Mouse (Mus musculus) intestine, embryonic 16.5 days (tissue): ENCODE measurements around the gene Iqgap2. TPM values are rescaled to one million over a fixed set of nuclear protein-coding genes. Genes with fewer than 3 reads are reported as not detected.
A peak's percentile ranks its signal among the peaks of the same experiment; 100 is the strongest.

Experiments used
- ATAC-seq: fragments of 200-750 bp; cut with Nextera tagmentation; 2 replicates; pipeline ENCODE4 v1.8.0; 2017; ENCODE audit warnings: moderate TSS enrichment, moderate library complexity
- H3K27ac ChIP-seq: fragments of 300-500 bp; sonication (generic); 2 replicates; pipeline ENCODE4 v1.5.1; 2014; ENCODE audit warnings: mild to moderate bottlenecking, low read length
- H3K27me3 ChIP-seq: fragments of 300-500 bp; sonication (generic); replicated peaks from 2 replicates; pipeline ENCODE4 v1.6.1; 2014; ENCODE audit warnings: low read length, control low read depth, mixed read lengths; ENCODE audit not compliant: control insufficient read depth, insufficient read depth
- H3K36me3 ChIP-seq: fragments of 300-500 bp; sonication (generic); 2 replicates; pipeline ENCODE4 v1.6.1; 2014; ENCODE audit warnings: low read length, control low read depth; ENCODE audit not compliant: control insufficient read depth, insufficient read depth
- H3K4me1 ChIP-seq: fragments of 300-500 bp; sonication (generic); 2 replicates; pipeline ENCODE4 v1.6.1; 2014; ENCODE audit warnings: low read length, control low read depth, mixed read lengths; ENCODE audit not compliant: control insufficient read depth, insufficient read depth
- H3K4me2 ChIP-seq: fragments of 300-500 bp; sonication (generic); 2 replicates; pipeline ENCODE4 v1.6.1; 2014; ENCODE audit warnings: low read depth, low read length, control low read depth
- H3K4me3 ChIP-seq: fragments of 300-500 bp; sonication (generic); 2 replicates; pipeline ENCODE4 v1.5.1; 2014; ENCODE audit warnings: mild to moderate bottlenecking, low read length
- H3K9ac ChIP-seq: fragments of 300-500 bp; sonication (generic); 2 replicates; pipeline ENCODE4 v1.6.1; 2014; ENCODE audit warnings: low read depth, low read length
- H3K9me3 ChIP-seq: fragments of 300-500 bp; sonication (generic); 2 replicates; pipeline ENCODE4 v1.6.1; 2016; ENCODE audit warnings: low read length, control low read depth; ENCODE audit not compliant: control insufficient read depth
- WGBS: fragments of 180-500 bp; shearing (Covaris S2); extraction: QIAGEN DNeasy Blood & Tissue Kit; methylation state at CpG from one replicate; pipeline ENCODE4 v1.1.7; 2014; 5-methylcytosine and 5-hydroxymethylcytosine counted together
- polyA plus RNA-seq: library from polyadenylated mRNA; unstranded; fragments of >200 nt; fragmentation: Nextera tagmentation; extraction: Ambion mirVana; gene quantifications from 2 replicates; pipeline ENCODE4 v1.2.1, GENCODE M21; 2015

The Iqgap2 gene
- polyA plus RNA-seq, 1 experiment from 2014 or later, result 29.4 TPM

DNA sequence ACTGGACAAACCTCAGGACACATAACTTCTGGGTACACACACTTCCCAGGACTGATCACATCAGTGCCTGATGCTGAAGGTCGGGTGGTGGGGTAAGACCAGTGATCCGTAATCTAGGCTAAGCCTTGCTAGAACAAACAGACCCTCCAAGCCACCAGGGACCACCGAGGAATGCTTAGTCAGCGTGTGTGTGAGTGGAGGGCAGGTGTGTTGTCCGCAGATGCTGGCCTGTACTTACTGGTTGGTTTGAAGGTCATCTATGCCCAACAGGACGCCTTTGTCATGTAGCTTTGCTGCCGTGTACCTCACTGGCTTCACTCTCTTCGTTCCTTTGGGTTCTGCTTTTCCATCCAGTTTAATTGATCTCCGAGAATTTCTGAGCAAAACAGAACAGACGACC, 262.0 kb downstream of the Iqgap2 start:
- Histone ChIP-seq H3K36me3 (peaks cover 4% of the 10 kb centered on the region; the same call in 1 of the 2 replicates), H3K27ac (no peak overlapping the region), H3K4me2 (no peak overlapping the region), H3K9ac (no peak overlapping the region), H3K4me3 (no peak overlapping the region), H3K4me1 (peaks cover 3% of the 10 kb centered on the region; the same call in 1 of the 2 replicates), H3K9me3 (no peaks in the 10 kb centered on the region), H3K27me3 (no peaks in the 10 kb centered on the region)
- WGBS, result 84% methylated on average over 10 of the region's 10 CpGs
- no peak for ATAC-seq

DNA sequence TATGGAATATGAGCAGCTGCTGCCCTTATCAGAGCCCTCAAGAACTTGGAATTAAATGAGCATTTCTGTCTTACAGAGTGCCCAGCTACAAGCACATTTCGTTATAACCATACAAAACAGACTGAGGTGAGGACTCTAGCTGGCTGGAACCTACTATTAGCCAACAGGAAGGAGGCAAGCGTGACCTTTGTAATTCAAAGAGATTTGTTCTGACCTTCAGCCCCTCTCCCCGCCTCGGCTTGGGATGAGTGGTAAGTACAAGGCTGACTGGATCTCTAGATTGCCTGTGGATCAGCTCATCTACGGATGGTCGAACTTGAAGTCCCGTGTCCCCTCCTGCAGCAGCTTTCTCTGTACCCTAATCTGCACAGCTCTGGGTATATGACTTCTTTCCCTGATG, 265.0 kb downstream of the Iqgap2 start:
- 72% methylated on average over 7 of the region's 7 CpGs for WGBS
- peak; percentile 55; the same call in 1 of the 2 replicates for ATAC-seq
- H3K9ac ChIP-seq, result no peak overlapping the region
- no peaks in the 10 kb centered on the region for H3K27me3 ChIP-seq
- no peaks in the 10 kb centered on the region for H3K4me1 ChIP-seq
- H3K9me3 ChIP-seq, result no peaks in the 10 kb centered on the region
- H3K4me3 ChIP-seq, result no peak overlapping the region
- H3K27ac ChIP-seq, result no peak overlapping the region
- H3K4me2 ChIP-seq, result no peak overlapping the region
- H3K36me3 ChIP-seq, result peaks cover 3% of the 10 kb centered on the region; the same call in 1 of the 2 replicates

DNA sequence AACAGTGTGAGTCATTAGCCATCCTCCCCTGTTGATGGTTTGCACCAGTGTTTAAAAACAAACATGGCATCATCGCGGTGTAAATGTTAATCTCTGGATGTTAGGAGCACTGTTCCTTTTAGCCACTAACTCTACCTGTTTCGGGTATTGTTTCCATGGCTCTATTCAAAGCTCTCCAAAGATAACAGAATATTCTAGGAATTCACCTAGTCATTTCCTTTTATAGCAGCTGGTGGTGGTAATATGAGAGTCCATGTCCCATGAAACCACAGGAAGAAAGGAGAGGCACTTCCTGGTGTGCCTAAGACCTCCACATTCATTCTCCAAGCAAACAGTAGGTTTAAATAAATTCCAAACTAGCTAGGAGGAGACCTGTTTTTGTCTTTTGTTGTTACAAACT, 268.7 kb downstream of the Iqgap2 start:
- no peaks in the 10 kb centered on the region for H3K36me3 ChIP-seq
- no peaks in the 10 kb centered on the region for H3K27me3 ChIP-seq
- WGBS, result 71% methylated on average over 3 of the region's 3 CpGs
- ATAC-seq, result no peak
- H3K27ac ChIP-seq, result no peak overlapping the region
- no peaks in the 10 kb centered on the region for H3K9me3 ChIP-seq
- H3K4me2 ChIP-seq, result no peak overlapping the region
- no peak overlapping the region for H3K4me3 ChIP-seq
- no peaks in the 10 kb centered on the region for H3K4me1 ChIP-seq
- no peak overlapping the region for H3K9ac ChIP-seq

DNA sequence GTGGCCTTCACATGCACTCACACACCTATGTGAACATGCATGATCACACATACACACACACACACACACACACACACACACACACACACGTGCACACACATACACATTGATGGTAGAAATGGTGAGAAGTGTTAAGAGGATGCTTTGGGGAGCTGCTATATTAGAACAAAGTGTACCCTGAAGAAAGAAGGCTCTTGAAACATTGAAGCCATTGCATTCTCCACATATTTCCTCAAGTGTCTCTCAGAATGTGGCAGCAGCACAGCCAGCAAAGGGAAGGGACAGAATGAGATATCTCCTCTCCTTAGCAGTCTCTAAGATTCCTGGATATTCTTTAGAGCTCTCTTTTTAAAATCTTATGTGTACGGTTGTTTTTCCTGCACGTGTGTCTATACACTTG, 270.2 kb downstream of the Iqgap2 start:
- no peak overlapping the region for H3K4me3 ChIP-seq
- H3K4me1 ChIP-seq, result peaks cover 5% of the 10 kb centered on the region; the same call in 1 of the 2 replicates
- no peak for ATAC-seq
- WGBS, result 70% methylated on average over 3 of the region's 3 CpGs
- no peaks in the 10 kb centered on the region for H3K27me3 ChIP-seq
- no peaks in the 10 kb centered on the region for H3K36me3 ChIP-seq
- no peak overlapping the region for H3K27ac ChIP-seq
- no peak overlapping the region for H3K4me2 ChIP-seq
- H3K9me3 ChIP-seq, result no peaks in the 10 kb centered on the region
- H3K9ac ChIP-seq, result no peak overlapping the region

DNA sequence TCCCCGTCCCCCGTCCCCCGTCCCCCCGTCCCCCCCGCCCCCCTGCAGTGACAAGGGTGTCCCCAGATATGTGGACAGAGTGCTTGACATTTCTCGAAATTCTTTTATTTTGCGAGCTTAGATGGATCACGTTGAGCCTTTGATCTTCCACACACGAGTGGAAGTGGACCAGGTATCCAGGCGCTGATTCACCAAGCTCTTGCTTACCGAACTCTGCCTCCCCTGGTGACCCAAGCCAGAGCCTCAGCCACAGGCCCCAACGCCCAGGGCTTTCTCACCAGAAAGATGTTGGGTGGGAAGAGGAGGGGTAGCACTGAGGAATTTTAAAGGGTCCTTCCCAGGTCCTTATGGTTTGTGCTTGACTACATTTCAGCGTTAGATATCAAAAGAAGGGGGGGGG, 272.9 kb downstream of the Iqgap2 start:
- WGBS, result 14% methylated on average over 13 of the region's 13 CpGs
- Histone ChIP-seq H3K4me3 (peak overlapping the region; percentile 76), H3K9me3 (no peaks in the 10 kb centered on the region), H3K27ac (no peak overlapping the region), H3K4me2 (peak overlapping the region; percentile 91), H3K27me3 (no peaks in the 10 kb centered on the region), H3K4me1 (peaks cover 16% of the 10 kb centered on the region), H3K36me3 (no peaks in the 10 kb centered on the region), H3K9ac (peak overlapping the region; percentile 78)
- ATAC-seq, result 0 out of 2 replicates have a peak, but pooled peaks have one; percentile 12

DNA sequence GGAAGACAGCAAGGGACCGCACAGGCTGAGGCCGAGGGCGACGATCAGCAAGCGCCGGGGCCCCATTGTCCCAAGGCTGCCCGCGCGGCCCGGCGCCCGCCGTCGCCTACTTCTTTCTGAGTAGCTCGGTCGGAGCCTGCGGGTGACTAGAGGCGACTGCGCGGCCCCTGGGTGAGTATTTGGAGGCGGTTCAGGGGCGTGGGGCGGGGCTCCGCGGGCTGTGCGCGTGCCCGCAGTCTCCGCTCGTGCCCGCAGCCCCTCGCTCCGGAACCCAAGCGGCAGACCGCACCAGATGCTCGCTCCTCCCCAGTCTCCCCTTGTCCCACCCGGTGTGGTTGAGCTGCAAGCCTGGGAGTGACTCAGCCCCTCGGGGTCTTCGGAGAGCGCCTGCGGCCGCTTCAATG, 273.4 kb downstream of the Iqgap2 start, which contains the start of gene F2r:
Gene F2r (minus strand): TSS at position 179 of the 404 bp plus-strand sequence.
- Histone ChIP-seq H3K9me3 (no peaks in the 10 kb centered on the region), H3K27me3 (no peaks in the 10 kb centered on the region), H3K9ac (peak within 1 kb of the TSS; percentile 78), H3K4me1 (peaks cover 16% of the 10 kb centered on the region), H3K36me3 (no peaks in the 10 kb centered on the region), H3K4me2 (peak within 1 kb of the TSS; percentile 91), H3K27ac (peak within 1 kb of the TSS; percentile 60), H3K4me3 (peak within 1 kb of the TSS; percentile 76)
- peak; percentile 95 for ATAC-seq
- under 1% methylated on average over 37 of the region's 42 CpGs for WGBS

DNA sequence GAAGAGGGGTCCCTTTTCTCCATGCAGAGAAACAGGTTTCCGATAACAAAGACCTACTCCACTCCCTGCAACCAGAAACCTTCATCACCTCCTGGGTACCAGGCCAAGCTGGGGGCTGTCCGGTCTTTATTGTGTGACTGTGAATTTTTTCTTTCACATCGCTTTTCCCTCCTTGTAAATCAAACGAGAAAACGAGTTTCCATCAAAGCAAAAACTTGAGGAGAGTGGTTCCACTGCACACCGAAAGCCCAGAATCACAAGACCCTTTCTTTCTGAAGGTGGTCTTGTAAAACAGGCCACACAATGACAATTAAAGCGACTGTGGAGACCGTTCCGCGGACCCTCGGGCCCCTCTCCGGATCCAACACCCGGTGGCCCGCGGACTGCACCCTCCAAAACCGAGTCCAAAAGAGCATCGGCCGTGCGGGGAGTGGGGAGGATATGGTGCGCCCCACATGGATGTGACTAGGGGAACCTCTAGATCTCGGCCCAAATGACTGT, 274.0 kb downstream of the Iqgap2 start:
- peak; percentile 60 for ATAC-seq
- Histone ChIP-seq H3K4me3 (peak overlapping the region; percentile 76), H3K4me2 (peak overlapping the region; percentile 91), H3K4me1 (peaks cover 16% of the 10 kb centered on the region), H3K9ac (peak overlapping the region; percentile 78), H3K36me3 (no peaks in the 10 kb centered on the region), H3K27me3 (no peaks in the 10 kb centered on the region), H3K9me3 (no peaks in the 10 kb centered on the region), H3K27ac (peak overlapping the region; percentile 20; the same call in 1 of the 2 replicates)
- 1% methylated on average over 21 of the region's 21 CpGs for whole genome bisulfite sequencing

DNA sequence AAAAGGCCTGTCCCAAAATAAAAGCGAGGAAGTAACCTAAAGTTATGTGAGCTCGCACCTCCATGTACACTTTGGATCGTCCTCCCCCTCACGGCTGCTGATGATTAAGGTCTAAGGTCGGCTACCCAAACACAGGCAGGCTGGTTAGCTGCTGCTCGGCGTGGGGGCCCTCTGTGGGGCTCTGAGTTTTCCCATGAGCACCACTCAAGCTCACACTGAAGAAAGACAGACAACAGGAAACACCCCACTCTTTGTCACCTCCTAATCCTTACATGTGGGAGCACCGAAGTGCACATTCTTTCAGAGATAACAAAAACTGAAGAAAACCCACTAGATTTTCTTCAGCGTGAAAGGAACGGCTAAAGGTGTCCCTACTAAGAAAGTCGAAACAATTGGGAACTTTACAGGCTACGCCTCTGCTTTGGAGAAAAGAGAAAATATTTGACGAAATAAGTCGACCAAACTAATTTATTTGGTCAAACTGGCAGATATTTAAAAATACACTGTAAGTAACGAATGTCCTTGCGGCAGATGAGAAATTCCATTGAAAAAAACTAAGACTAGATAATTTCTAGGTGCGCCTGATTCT, 274.5 kb downstream of the Iqgap2 start:
- peak; percentile 24; the same call in 1 of the 2 replicates for ATAC-seq
- H3K4me3 ChIP-seq, result peak overlapping the region; percentile 76
- WGBS, result 14% methylated on average over 17 of the region's 17 CpGs
- H3K9me3 ChIP-seq, result no peaks in the 10 kb centered on the region
- H3K4me2 ChIP-seq, result peak overlapping the region; percentile 91
- peak overlapping the region; percentile 78 for H3K9ac ChIP-seq
- no peaks in the 10 kb centered on the region for H3K36me3 ChIP-seq
- peaks cover 16% of the 10 kb centered on the region for H3K4me1 ChIP-seq
- H3K27me3 ChIP-seq, result no peaks in the 10 kb centered on the region
- 0 out of 2 replicates have a peak overlapping the region, but pooled peaks have one; percentile 3 for H3K27ac ChIP-seq

DNA sequence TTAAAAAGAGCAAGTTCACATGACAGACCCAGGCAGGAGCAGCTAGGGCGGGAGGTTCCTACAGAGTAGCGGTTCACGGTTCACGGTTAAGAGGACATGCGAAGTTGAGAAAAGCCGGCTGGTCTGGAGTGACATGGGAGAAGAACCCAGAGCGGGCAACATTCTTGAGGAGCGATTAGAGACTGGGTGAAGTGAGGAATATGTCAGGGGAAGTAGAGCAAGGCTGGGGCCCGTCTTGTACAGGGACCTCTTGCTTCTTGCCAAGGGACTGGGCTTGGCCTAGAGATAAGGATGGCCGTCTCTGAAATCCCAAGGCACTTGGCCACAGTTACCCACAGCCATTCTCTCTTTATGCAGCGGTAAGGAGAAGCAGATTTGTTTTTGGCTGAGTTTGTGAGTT, 275.2 kb downstream of the Iqgap2 start:
- Histone ChIP-seq H3K27ac (0 out of 2 replicates have a peak overlapping the region, but pooled peaks have one; percentile 3), H3K4me2 (peak overlapping the region; percentile 91), H3K36me3 (no peaks in the 10 kb centered on the region), H3K4me3 (peak overlapping the region; percentile 76), H3K9me3 (no peaks in the 10 kb centered on the region), H3K27me3 (no peaks in the 10 kb centered on the region), H3K4me1 (peaks cover 16% of the 10 kb centered on the region), H3K9ac (peak overlapping the region; percentile 78)
- ATAC-seq, result no peak
- 39% methylated on average over 11 of the region's 11 CpGs for WGBS
